Mouse (Mus musculus): ENCODE results near the gene Ppt2. TPM values are rescaled to one million over a fixed set of nuclear protein-coding genes. Genes with fewer than 3 reads are reported as not detected.

The Ppt2 gene
- total RNA-seq (2021): 10 to 100 TPM; 44.4 to 50.8 TPM

DNA sequence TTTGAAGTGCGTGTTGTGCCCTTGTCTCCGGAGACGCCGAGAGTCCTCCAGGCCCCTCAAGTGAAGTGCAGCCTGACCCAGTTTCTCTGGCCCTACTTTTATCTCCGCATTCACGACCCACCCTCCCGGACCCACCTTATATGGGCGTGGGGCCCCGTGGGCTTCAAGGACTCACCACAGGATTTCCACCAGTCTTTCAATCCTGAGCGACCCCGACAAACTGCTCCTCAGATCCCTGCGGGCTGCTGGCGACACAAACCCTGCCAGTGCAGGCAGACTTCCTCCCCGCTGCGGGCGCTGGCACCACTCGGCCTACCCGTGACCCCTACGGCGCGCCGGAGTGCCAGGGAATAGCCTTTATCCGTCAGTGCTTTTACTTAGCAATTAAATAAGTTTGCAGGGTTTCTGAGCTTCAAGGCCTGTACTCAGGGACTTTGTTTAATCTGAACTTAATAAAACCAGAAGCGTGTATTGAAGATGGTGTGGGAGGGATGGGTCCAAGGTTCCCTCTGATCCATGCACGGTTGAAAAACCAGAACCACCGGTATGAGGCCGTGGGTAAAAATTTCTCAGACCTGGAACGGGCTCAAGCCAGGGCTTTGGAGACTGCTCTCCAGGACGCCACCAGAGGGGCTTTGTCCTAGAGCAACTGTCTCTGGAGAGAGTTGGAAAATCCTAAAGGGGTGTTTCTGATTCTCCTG, at the start of gene Ppt2:
TSS of gene Ppt2 (minus strand) at position 568 of the 701 bp plus-strand sequence.
- no peak for DNase-seq

DNA sequence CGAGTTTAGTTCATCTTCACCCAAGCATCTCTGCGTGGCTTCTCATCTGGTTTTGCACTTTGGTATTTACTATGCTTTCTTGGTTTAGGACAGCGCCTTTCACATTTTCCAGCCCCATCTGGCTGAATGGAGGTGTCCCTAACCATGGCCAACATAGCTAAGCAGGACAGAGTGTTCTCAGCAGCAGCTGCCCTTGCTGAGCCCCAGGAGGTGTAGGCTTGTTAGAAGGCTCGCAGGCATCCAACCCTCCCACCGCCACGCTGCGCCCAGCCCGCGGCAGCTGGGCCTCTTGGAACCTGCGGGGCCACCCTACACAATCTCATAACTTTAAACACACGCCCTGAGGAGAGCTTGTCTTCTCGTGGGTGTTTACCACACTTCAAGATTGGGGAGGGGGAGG, 48.4 kb upstream of the Ppt2 start:
- no peak for DNase-seq

DNA sequence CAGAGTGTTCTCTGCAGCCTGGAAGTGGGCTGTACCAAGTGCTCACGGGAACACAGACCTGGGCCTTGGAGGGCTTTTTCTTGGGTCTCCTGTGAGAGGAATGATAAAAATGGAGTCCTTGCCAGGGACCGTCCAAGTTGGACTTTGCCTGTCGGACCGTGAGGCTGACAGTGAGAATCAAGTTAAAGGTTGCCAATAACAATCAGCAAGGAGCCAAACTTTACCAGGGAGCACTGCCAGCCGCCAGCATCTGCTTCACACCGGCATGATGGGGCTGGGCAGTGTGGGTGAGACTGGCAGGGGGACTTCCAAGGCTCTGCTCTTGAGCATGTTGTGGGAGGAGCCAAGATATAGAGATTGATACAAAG, 47.8 kb upstream of the Ppt2 start:
- no peak for DNase-seq

DNA sequence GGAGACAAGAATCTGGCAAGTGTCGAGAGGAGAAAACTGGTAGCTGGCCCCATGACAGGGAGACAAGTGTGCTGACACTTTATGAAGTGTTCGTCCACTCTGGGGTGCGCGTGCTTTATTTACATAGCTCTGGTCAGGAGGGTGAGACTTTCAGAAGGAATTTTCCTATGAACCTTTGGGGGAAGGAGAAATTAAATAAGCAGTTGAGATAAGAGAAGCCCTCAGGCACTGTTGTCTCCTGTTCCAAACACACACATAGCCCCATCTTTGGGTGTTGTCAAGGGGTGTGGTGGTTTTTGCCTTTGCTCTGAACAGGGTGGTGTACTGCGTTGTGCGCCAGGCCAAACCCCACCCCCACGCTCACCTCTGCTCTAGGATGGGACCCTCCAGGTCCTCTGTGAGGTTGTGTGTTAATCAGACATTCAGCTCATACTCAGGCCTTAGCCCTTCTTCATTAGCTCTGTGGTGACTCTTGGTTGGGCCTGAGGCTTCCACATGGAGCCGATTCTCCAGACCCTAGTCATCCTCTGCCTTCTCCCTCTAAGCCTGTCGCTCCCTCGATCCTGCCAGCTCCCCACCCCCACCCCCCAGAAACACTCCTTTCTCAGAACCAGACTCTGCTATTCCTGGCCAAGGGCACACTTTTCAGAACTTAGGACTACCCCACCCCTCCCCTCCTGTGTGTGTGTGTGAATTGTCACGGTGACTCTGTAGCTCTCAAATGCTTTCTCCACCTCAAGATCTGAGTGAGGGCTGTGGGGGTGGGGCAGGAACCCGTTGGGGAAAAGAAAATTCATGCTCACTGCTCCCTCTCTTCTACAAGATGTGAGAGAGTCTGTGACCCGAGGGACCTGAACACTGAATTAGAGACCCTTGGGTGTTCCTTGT, 47.1 kb upstream of the Ppt2 start:
- DNase-seq: no peak

DNA sequence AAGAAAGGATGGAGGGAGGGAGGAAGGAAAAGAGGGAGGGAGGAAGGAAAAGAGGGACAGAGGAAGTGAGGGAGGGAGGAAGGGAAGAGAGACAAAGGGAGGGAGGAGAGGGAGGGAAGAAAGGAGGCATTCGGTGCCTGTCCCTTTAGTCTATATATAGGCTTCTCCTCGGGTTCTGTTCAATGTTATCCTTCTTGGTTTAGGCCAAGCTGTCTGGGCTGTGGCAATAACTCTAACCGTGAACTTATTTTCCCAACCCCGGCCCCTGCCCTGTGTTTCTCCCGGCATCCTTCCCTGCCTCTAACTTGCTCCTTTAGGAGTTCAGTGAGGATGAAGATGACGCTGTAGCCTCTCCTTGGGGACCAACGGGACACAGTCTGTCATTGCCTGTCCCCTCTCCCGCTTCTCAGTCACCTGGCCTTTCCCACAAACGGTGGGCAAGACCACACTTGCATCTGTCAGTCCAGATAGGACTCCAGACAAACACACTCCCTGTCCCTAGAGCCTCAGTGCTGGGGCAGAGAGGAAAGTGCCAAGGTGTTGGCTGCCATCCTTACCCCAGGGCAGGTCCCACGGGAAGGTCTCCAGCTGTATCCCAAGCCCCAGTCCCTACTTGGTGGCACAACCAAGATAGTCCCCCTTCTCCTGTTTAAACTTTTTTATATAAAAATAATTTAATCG, 46.4 kb upstream of the Ppt2 start:
- no peak for DNase-seq

DNA sequence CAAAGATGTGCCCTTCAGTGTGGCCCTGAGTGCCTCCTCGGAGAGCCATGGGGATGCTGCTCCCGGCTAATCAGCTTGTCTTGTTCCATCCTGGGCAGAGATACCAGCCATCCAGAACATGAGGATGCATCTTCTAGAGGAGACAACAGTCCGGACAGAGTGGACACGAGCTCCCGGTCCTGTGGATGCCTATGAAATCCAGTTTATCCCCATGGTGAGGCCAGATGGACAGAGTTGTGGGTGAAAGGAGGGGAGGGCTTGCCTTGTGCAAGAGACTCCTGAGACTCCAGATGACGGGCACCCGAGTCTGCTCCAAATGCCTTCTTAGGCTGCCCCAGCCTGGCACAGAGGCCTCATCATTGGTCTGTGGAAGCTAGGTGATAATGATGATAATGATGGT, 44.8 kb upstream of the Ppt2 start:
- DNase-seq: no peak

DNA sequence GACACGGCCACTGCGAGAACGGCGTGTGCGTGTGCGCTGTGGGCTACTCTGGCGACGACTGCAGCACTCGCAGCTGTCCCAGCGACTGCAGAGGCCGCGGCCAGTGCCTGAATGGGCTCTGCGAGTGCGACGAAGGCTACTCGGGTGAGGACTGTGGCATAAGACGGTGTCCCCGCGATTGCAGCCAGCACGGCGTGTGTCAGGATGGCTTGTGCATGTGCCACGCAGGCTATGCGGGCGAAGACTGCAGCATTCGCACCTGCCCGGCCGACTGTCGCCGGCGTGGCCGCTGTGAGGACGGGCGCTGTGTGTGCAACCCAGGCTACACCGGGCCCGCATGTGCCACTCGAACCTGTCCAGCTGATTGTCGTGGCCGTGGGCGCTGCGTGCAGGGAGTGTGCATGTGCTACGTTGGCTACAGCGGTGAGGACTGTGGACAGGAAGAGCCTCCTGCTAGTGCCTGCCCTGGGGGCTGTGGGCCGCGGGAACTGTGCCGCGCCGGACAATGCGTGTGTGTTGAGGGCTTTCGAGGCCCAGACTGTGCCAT, 44.0 kb upstream of the Ppt2 start:
- no peak for DNase-seq

DNA sequence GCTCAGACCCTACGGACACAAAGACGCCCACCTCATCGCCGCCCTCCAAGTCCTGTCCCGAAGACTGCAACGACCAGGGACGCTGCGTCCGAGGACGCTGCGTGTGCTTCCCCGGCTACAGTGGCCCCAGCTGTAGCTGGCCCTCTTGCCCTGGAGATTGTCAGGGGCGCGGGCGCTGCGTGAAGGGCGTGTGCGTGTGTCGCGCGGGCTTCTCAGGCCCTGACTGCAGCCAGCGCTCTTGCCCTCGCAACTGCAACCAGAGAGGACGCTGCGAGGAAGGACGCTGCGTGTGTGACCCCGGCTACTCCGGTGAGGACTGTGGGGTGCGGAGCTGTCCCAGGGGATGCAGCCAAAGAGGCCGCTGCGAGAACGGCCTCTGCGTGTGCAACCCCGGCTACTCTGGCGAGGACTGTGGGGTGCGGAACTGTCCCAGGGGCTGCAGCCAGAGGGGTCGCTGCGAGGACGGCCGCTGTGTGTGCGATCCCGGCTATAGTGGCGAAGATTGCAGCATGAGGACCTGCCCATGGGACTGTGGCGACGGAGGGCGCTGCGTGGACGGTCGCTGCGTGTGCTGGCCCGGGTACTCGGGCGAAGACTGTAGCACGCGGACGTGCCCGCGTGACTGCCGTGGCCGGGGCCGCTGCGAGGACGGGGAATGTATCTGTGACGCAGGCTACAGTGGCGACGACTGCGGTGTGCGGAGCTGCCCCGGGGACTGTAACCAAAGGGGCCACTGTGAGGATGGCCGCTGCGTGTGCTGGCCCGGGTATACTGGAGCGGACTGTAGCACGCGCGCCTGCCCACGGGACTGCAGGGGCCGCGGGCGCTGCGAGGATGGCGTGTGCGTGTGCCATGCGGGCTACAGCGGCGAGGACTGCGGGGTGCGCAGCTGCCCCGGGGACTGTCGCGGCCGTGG, 43.1 kb upstream of the Ppt2 start:
- DNase-seq: no peak

DNA sequence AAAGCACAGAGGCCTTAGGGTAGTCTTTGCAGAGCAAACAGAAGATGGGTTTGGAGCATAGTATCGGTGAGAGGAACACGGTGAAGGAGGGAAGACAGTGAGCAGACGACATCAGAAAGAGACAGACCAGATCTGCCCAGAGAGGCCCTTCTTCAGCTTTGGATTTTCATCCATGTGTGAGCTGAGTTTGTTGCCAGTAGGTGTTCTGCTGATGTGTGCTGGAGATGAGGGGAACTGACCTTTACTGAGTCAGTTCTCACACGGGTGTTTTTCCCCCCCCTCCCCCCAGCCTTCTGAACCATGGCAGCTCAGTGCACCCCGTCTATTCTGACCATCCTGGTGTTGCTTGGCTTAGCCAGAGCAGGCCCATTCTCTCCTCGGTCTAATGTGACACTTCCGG, 41.9 kb upstream of the Ppt2 start, which contains the start of gene Tnxb:
TSS of gene Tnxb (plus strand) at position 301 of the 400 bp plus-strand sequence.
- DNase-seq: no peak

DNA sequence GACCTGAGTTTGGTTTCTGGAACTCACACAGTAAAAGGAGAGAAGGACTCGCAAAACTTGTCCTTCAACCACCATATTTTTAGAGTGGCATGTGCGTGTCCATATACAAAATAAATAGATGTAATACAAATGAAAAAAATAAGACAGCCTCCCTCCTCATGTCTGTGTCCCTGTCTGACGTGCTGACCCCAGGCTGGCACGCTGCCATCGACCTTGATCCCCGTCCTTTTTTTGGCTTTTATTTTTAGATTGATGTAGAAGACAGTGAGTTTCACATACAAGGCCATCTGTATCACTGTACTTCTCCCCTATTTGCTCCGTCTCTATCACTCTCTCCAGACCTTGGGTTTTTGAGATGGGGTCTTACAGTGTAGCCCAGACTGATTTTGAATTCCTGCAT, 36.2 kb upstream of the Ppt2 start:
- no peak for DNase-seq

DNA sequence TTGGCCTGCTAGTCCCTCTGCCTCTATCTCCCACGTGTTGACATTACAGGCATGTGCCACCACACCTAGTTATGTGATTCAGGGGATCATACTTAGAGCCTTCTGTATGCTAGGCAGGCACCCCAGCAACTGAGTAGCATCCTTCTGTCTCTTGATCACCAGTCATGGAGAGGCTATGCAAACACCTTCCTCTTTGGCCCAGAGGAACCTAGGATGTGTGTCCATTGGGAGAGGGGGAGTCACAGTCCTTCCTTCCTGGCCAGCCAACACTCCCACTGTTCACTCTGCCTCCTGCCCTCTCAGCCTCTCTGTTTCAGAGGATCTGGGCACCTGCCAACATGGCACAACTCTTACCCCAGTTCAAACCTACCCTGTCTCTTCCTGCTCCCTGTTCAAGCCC, 35.2 kb upstream of the Ppt2 start:
- DNase-seq: no peak

DNA sequence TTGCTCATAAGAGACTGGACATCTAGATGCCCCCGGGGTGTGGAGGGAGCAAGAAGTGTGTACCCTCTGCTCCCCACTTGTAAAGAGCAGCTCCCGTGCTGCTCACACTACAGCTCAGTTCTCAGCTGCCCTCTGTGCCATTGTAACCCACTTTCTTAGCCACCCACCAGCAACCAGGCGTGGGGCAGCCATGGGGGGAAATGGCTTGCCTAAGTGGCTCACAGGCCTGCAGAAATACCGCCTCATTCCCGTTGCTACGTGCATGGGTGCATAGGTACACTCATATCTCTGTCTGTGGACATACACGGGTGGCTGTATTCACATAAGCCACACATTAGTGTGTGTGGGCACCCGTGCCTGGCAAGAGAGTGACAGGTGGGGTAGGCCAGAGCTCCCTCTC, 34.7 kb upstream of the Ppt2 start:
- DNase-seq: no peak

DNA sequence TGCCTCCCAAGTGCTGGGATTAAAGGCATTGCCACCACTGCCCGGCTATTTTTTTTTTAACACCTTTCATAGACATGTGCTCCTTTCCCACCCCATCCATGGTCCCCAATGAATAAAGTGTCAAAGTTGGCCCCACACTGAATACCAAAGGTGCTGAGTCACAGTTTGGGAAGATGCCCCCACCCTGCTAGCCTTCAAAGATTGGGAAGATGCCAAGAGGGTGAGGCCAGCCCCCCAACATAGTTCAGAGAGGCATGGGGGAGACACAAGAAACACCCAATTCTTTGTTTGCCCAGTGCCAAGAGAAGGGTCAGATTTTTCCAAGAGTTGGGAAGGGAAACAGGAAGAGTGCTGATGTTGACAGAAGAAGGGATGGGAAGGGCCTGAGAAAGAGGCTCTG, 34.2 kb upstream of the Ppt2 start:
- no peak for DNase-seq

DNA sequence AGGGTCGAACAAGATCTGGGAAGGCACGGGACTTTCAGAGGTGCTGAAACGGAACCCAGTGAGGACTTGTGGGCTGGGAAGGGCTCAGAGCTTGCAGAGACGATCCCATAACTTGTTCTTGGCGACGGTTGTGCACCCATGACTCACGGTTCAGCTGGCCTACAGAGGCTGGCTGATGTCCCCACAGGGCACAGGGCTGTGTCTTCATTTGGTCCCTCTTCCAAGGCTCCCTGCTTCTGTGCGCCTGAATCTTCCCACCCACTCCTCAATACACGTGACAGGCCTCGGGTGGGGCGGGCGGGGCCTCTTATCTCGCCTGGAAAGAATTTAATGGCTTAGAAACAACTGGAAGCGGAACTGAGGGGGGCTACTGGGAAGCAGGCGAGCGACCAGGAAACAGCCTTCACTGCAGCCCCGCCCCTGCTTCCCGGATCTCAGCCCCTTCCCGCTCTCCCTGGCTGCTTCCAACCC, 32.8 kb upstream of the Ppt2 start:
- no peak for DNase-seq

DNA sequence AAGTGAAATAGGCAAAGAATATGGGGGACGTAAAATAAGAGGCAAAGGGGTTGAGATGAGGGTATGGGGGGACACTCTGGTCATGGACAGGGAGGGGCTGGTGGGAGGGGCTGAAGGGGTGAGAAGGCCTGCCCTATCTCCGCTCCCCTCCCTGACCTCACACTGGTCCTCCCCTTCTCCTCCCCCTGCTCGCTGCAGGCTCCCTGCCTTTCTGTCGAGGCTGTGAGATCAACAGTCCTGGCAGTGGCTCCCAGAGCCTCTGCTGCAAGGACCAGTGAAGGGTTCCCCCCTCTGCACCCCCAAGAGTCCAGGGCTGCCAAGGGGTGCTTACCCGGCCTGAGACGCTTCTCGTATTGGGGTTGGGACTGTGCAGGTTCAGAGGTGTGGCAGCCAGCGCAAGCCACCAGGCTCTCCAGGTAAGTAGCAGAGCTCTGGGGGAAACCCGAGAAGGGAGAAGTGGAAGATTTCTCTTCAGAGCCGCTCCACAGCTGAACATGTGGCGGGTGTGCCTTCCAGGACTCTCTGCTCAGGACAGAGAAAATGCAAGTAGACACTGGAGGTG, 32.0 kb upstream of the Ppt2 start:
- no peak for DNase-seq

DNA sequence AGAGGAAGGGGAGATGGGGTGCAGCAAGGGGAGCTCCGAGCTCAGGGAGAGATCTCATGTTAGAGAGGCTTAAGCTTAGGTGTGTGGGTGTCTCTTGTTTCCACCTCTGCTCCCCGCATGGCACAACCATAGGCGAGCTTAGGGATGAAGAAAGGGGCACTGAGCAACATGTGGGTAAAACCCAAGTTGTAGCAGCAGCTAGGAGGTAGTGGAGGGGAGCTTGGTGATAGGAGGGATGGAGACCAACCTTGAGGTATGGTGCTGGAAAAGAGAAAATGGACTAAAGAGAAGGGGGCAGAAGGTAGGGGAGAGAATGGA, 31.5 kb upstream of the Ppt2 start:
- DNase-seq: no peak

DNA sequence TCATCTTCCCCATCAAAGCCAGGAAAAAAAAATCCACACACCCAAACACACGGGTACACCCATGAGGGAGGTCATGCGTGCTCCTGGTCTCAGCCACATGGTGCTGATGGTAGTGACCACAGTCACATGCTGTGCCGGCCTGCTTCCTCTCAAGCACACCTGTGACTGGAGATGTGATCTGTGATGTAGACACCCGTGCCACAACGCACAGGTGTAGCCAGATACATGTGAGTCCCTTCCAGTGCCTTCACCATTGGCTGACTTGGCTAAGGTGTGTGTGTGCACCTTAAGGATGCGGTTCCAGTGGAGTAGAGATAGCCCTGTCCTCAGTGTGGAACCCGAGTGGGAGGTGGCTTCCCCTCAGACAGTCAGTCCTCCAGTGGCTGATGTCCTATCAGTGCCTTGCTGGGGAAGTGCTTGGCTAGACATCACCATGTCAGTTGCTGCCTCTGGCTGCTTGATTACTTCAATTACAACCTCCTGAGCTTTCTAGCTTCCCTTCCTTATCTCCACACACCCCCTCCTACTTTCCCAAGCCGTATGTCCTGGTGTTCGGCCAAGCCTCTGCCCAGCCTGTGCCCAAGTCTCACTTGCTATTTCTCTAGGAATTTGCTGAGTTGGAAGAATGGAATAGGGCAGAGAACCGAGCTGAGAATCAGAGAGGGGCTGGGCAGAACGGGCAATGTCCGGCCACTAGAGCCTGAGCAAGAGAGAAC, 31.0 kb upstream of the Ppt2 start:
- no peak for DNase-seq

DNA sequence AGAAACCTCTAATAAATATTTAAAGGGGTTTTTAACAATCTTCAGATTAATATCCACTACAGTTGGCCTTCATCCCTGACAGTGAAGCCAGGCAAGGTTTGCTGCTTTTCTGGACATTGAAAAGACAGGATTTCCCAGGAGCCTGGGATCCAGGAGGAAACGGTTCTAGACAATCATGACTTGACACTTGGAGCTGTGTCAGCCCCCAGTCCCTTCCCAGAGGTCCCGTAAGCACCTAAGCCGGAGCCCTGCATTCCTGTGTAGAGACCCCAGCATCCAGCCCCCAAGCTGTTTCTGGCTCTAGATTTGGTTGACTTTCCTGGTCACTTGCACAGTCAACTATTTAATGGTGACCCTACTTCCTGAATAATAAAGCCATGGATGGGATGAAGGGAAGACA, 30.3 kb upstream of the Ppt2 start:
- DNase-seq: no peak

DNA sequence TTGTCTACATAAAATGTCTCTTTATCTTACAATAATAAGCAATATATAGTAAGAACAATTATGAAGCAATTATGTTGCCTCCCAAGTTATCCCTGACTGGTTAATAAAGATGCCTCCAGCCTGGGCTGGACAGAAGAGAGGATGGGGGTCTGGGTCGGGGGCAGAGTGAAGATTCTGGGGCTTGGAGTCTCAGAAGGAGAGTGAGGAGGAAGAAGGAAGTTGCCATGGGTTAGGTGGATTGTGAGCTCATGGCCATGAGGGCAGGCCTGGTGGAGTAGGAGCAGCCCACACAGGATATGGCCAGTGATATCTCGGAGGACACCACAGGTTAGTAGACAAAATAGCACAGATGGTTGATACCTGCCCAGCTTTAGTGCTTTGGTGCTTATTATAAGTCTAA, 29.8 kb upstream of the Ppt2 start:
- no peak for DNase-seq

DNA sequence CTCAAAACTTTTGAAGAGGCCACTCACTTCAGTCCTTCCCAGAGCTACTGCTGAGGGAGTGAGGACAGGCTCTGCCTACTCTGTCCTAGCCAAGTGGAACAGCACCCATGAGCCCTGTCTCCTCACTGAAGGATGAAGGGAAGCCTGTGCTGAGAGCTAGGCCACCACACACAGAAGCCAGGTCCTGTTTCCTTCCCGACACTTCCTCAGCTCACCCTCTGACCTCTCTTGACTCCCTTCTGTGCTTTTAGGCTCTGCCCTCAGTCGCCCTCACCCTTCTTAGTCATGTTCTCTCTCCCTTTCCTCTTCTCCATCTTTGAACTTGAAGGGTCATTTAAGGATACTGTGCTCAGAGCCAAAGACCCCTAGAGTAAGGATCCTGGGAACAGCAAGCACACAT, 29.0 kb upstream of the Ppt2 start:
- DNase-seq: no peak

DNA sequence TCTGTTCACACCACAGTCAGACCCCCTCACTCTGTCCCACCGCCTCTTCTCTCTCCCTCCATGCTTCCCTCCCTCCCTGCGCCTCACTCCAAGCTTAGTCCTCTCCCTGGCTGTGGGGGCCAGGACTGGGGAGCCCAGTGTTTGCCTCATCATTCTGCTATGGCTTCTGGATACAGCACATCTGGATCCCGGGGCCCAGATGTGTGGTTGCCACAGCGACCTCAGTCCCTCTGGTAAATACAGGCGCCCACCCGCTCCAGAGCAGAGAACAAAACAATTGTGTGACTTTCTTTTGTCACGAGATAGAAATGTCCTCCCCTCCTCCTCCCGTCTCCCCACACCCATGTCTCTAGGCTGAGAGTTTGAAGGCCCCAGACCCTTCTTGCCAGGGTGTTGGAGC, 28.4 kb upstream of the Ppt2 start:
- DNase-seq: no peak

Measured in layer of hippocampus, postnatal 36 days (tissue).